Mouse (Mus musculus) midbrain, embryonic 15.5 days (tissue): ENCODE results near the gene Arhgdib. TPM values are rescaled to one million over a fixed set of nuclear protein-coding genes. Genes with fewer than 3 reads are reported as not detected.

Experiments
- ATAC-seq: fragments of 200-750 bp; cut with Nextera tagmentation; replicated peaks from 2 replicates; pipeline ENCODE4 v1.8.0; 2017; ENCODE audit warnings: moderate TSS enrichment
- H3K27ac ChIP-seq: fragments of 300-500 bp; sonication (generic); 2 replicates; pipeline ENCODE4 v1.5.1; 2015; ENCODE audit warnings: mild to moderate bottlenecking, inconsistent platforms
- H3K27me3 ChIP-seq: fragments of 300-500 bp; sonication (generic); replicated peaks from 2 replicates; pipeline ENCODE4 v1.6.1; 2015; ENCODE audit warnings: inconsistent platforms
- H3K36me3 ChIP-seq: fragments of 300-500 bp; sonication (generic); replicated peaks from 2 replicates; pipeline ENCODE4 v1.6.1; 2015; ENCODE audit warnings: inconsistent platforms
- H3K4me1 ChIP-seq: fragments of 300-500 bp; sonication (generic); 2 replicates; pipeline ENCODE4 v1.6.1; 2015; ENCODE audit warnings: inconsistent platforms
- H3K4me2 ChIP-seq: fragments of 300-500 bp; sonication (generic); 2 replicates; pipeline ENCODE4 v1.6.1; 2015; ENCODE audit warnings: inconsistent platforms, mild to moderate bottlenecking, moderate library complexity
- H3K4me3 ChIP-seq: fragments of 300-500 bp; sonication (generic); 2 replicates; pipeline ENCODE4 v1.5.1; 2015; ENCODE audit warnings: mild to moderate bottlenecking, inconsistent platforms
- H3K9ac ChIP-seq: fragments of 300-500 bp; sonication (generic); 2 replicates; pipeline ENCODE4 v1.6.1; 2015; ENCODE audit warnings: mild to moderate bottlenecking, inconsistent platforms
- H3K9me3 ChIP-seq: fragments of 300-500 bp; sonication (generic); 2 replicates; pipeline ENCODE4 v1.6.1; 2016; ENCODE audit warnings: inconsistent platforms
- WGBS: fragments of 180-500 bp; shearing (Covaris S2); methylation state at CpG from one replicate; pipeline ENCODE4 v1.1.7; 2015; ENCODE audit warnings: mixed read lengths; 5-methylcytosine and 5-hydroxymethylcytosine counted together
- polyA plus RNA-seq: library from polyadenylated mRNA; unstranded; fragments of >200 nt; fragmentation: Nextera tagmentation; extraction: Ambion mirVana; gene quantifications from 2 replicates; pipeline ENCODE4 v1.2.1, GENCODE M21; 2015

Gene Arhgdib
- polyA plus RNA-seq, 1 experiment from 2014 or later: 15.3 TPM

DNA sequence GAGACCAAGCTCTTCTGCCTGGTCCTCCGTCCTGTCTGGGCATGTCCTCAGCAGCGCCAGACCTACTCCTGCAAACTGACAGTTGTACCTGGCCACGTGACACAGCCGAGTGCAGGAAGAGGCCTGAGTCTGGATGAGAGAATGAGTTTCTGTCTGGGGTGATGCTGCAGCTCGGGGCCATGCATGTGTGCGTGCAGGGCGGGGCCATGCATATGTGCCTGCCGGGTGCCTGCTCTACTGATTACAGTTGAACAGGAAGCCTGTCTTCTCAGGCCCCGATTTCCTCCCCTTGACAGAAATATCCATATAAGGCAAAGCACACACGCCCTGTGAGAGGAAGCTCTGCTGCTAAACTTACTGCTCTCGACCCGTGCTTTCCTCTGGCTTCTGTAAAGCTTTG lies 11.0 kb downstream of the Arhgdib start:
- Histone ChIP-seq H3K4me1 (no peaks in the 10 kb centered on the region; the same call in 1 of the 2 replicates), H3K4me2 (no peak overlapping the region), H3K9me3 (no peaks in the 10 kb centered on the region), H3K9ac (no peak overlapping the region), H3K27ac (0 out of 2 replicates have a peak overlapping the region, but pooled peaks have one; percentile 7), H3K36me3 (no peaks in the 10 kb centered on the region), H3K27me3 (no peaks in the 10 kb centered on the region), H3K4me3 (no peak overlapping the region)
- WGBS: 68% methylated on average over 12 of the region's 12 CpGs
- ATAC-seq: no peak

DNA sequence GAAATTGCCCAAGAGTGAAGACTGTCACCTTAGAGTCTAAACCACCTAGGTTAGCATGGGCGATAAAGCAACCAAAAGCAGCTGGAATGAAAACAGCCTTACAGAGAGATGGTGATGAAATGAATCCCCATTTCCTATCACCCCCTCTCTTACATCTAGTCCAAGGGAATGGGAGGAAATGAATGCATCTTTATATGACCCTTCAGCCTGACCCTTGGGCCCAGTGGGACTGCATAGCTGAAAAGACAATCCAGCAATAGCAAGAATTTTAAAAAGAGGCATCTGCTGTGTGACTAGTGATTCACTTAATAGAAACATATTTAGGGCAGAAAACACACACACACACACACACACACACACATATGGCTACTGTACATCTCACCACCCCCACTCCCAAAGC lies 14.1 kb downstream of the Arhgdib start:
- Histone ChIP-seq H3K4me2 (no peak overlapping the region), H3K4me1 (no peaks in the 10 kb centered on the region), H3K36me3 (no peaks in the 10 kb centered on the region), H3K27me3 (no peaks in the 10 kb centered on the region), H3K9ac (no peak overlapping the region), H3K9me3 (no peaks in the 10 kb centered on the region), H3K4me3 (no peak overlapping the region), H3K27ac (no peak overlapping the region)
- WGBS: 88% methylated on average over 1 of the region's 1 CpGs
- no peak for ATAC-seq

DNA sequence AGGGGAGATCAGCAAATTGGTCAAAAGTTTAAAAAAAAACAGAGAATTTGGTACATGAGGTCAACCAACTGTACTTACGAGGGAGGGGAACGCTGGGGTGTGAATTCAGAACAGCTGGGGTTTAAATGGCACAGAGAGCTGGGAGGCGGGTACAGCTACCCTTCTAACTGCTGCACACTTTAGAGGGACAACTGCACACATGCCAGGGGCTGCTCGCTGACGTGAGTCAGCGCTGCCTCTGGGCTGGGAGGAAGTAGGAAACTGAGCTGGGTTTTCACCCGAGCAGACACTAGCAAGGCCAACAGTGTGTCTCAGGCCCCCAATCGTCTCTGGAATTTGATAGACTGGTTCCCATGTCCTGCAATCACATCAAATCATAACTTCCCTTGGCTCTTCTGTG lies 16.6 kb downstream of the Arhgdib start:
- no peaks in the 10 kb centered on the region for H3K27me3 ChIP-seq
- no peak for ATAC-seq
- WGBS: 83% methylated on average over 8 of the region's 8 CpGs
- H3K36me3 ChIP-seq: no peaks in the 10 kb centered on the region
- no peak overlapping the region for H3K9ac ChIP-seq
- no peak overlapping the region for H3K4me3 ChIP-seq
- H3K9me3 ChIP-seq: no peaks in the 10 kb centered on the region
- H3K4me2 ChIP-seq: no peak overlapping the region
- H3K4me1 ChIP-seq: no peaks in the 10 kb centered on the region
- no peak overlapping the region for H3K27ac ChIP-seq

DNA sequence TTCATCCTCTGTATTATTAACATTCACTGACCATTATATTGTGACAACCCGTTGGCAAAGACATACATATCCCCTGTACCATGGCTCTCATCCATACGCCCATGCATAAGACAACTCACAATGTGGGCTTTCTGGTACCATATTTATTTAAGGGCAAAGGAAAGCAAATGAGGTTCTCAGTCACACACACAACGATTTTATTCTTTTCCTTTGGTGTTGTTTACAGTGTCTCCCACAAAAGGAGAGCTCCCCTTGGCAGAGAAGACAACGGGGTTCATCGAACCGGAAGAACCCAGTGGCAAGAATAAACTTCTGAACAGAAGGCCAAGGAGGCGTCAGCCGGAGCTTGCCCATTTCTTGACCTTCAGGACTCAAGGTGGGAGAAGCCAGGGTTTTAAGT lies 18.2 kb downstream of the Arhgdib start, which contains the start of gene Pde6h:
Pde6h (plus strand) TSS at position 301 of the 400 bp plus-strand sequence.
- H3K4me2 ChIP-seq: no peak within 1 kb of the TSS
- H3K9ac ChIP-seq: no peak within 1 kb of the TSS
- WGBS: 88% methylated on average over 8 of the region's 8 CpGs

DNA sequence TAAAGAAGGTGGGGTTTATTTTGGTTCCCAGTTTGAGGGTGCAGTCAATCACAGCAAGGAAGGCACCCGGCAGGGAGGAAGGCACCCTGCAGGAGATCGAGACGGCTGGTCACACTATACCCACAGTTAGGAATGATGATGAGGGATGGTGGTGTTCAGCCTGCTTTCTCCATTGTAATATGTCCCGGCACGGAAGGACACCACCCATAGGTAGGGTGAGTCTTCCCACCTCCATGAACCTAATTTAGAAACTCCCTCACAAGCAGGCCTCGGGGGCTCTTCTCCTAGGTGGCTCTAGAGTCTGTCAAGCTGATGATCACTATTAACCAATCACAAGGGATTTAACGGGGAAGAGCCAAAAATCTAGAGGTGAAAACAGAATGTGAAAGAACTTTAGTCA lies 18.8 kb downstream of the Arhgdib start:
- Histone ChIP-seq H3K4me2 (no peak overlapping the region), H3K4me1 (no peaks in the 10 kb centered on the region), H3K27me3 (no peaks in the 10 kb centered on the region), H3K27ac (no peak overlapping the region), H3K4me3 (no peak overlapping the region), H3K9ac (no peak overlapping the region), H3K9me3 (no peaks in the 10 kb centered on the region), H3K36me3 (no peaks in the 10 kb centered on the region)
- no peak for ATAC-seq
- 91% methylated on average over 7 of the region's 7 CpGs for WGBS

More for the DNA sequence above, 18.2 kb downstream of the Arhgdib start, which contains the start of gene Pde6h:
- Histone ChIP-seq H3K27ac (no peak within 1 kb of the TSS), H3K27me3 (no peaks in the 10 kb centered on the region), H3K4me1 (no peaks in the 10 kb centered on the region), H3K9me3 (no peaks in the 10 kb centered on the region), H3K36me3 (no peaks in the 10 kb centered on the region), H3K4me3 (no peak within 1 kb of the TSS)
- ATAC-seq: no peak

DNA sequence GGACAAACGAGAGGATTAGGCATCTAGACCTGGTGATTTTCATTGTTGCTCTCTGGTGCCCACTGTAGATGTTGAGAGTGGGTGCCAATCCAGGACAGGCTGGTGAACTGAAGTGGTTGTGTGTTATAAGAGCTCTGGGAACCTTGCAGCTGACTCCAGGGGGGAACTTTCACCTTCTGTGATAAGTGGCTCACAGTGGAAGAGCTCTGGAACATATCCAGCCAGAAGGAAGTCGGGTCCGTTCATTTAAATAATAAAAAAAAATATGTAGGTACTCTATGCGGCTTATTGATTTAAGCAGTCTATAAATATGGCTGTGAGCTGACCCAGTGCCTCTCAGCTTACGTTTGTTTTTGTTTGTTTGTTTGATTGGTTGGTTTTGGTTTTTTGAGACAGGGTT lies 19.6 kb downstream of the Arhgdib start, which contains the start of gene Erp27:
Erp27 (minus strand) TSS at position 101 of the 400 bp plus-strand sequence.
- H3K9ac ChIP-seq: no peak within 1 kb of the TSS
- no peak within 1 kb of the TSS for H3K27ac ChIP-seq
- 82% methylated on average over 5 of the region's 5 CpGs for WGBS

DNA sequence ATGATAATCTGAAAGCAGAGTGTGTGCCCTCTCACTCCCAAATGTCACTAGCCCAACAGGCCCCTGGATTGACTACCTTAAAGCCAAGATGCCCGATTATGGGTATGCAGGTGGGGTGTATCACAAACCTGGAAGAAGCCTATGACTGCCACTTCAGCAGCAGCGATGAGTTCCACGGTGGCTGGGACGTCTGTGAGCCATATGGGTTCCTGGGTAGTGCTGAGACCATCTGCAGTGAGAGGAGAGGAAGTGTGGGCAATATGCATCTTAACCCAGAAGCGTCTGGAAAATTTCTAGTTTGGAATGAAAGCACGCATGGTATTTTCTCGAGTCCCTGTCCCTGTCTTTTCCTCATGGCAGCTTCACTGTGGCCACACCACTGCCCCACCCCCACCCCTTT lies 20.1 kb downstream of the Arhgdib start:
- H3K4me1 ChIP-seq: no peaks in the 10 kb centered on the region
- no peak overlapping the region for H3K4me3 ChIP-seq
- WGBS: 86% methylated on average over 7 of the region's 7 CpGs
- no peaks in the 10 kb centered on the region for H3K27me3 ChIP-seq
- H3K36me3 ChIP-seq: no peaks in the 10 kb centered on the region
- H3K9me3 ChIP-seq: no peaks in the 10 kb centered on the region
- no peak overlapping the region for H3K4me2 ChIP-seq
- H3K9ac ChIP-seq: no peak overlapping the region
- no peak overlapping the region for H3K27ac ChIP-seq
- no peak for ATAC-seq

More for the DNA sequence above, 19.6 kb downstream of the Arhgdib start, which contains the start of gene Erp27:
- Histone ChIP-seq H3K27me3 (no peaks in the 10 kb centered on the region), H3K36me3 (no peaks in the 10 kb centered on the region), H3K9me3 (no peaks in the 10 kb centered on the region), H3K4me3 (no peak within 1 kb of the TSS), H3K4me1 (no peaks in the 10 kb centered on the region), H3K4me2 (no peak within 1 kb of the TSS)
- no peak for ATAC-seq

DNA sequence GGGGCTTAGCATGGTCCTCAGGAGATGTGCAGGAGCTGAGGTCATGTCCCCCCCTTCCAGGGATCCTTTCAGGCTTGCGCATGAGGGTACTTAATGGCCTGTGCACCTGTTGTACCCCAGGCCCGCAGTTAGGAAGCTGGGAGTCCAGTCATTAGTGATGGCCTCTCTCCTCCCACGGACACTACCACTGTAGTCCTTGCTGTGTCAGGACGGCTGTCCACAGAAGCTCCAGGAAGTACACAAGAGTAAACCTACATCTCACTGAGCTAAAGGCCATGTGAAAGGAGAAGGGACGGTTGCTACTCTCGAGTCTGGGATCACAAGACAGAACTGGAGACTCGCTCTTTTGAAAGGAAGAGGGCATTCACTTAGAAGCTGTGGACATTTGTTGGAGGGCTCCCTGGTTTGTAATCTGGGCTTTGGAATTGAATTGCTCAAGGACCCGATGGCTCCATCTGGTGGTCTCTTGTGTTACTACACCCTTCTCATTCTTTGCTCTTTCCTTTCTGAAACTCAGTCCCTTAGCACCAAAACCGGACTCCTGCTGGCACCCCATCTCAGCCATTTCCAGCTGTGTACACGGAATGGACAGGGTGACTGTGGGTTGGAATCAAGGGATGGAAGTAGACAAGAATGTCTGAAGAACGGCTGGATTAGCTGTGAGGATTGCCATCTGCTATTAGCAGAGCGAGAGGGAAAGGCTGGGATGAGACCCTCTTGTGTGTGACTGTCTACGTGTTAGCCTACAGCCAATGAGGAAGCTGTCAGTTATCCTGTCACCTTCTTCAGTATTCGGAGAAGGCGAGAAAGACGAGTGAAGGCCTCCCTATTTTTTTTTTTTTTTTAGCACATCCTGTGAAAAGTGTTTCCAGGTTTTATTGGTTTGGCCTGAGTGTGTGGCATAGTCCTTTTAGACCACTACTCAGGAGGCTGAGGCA lies 21.1 kb downstream of the Arhgdib start:
- H3K9me3 ChIP-seq: no peaks in the 10 kb centered on the region
- ATAC-seq: no peak
- no peaks in the 10 kb centered on the region for H3K27me3 ChIP-seq
- no peak overlapping the region for H3K4me2 ChIP-seq
- no peak overlapping the region for H3K9ac ChIP-seq
- H3K4me1 ChIP-seq: no peaks in the 10 kb centered on the region
- H3K36me3 ChIP-seq: no peaks in the 10 kb centered on the region
- WGBS: 43% methylated on average over 16 of the region's 16 CpGs
- no peak overlapping the region for H3K27ac ChIP-seq
- H3K4me3 ChIP-seq: no peak overlapping the region

DNA sequence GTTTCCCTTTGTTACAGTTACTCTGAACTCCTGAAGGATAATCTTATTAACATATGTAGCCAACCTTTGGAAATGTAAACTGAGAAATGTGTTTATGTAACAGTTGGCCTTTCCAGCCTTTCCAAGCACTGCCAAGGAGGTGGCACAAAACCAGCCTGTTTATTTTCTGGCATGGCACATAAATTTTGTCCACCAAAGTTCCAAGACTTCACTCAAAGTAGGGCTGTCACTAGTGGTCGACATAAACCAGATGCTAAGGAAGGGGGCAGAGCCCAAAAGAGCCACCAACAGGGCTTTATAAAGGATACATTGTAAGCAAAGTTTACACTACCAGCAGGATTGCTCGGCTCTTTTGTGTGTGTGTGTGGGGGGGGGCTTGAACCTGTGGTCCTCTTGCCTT lies 23.8 kb downstream of the Arhgdib start:
- H3K9ac ChIP-seq: no peak overlapping the region
- no peaks in the 10 kb centered on the region for H3K36me3 ChIP-seq
- no peaks in the 10 kb centered on the region for H3K9me3 ChIP-seq
- no peak for ATAC-seq
- whole genome bisulfite sequencing: 7% methylated on average over 2 of the region's 2 CpGs
- H3K4me3 ChIP-seq: no peak overlapping the region
- no peaks in the 10 kb centered on the region for H3K27me3 ChIP-seq
- H3K27ac ChIP-seq: no peak overlapping the region
- peaks cover 7% of the 10 kb centered on the region; the same call in 1 of the 2 replicates for H3K4me1 ChIP-seq
- H3K4me2 ChIP-seq: no peak overlapping the region

DNA sequence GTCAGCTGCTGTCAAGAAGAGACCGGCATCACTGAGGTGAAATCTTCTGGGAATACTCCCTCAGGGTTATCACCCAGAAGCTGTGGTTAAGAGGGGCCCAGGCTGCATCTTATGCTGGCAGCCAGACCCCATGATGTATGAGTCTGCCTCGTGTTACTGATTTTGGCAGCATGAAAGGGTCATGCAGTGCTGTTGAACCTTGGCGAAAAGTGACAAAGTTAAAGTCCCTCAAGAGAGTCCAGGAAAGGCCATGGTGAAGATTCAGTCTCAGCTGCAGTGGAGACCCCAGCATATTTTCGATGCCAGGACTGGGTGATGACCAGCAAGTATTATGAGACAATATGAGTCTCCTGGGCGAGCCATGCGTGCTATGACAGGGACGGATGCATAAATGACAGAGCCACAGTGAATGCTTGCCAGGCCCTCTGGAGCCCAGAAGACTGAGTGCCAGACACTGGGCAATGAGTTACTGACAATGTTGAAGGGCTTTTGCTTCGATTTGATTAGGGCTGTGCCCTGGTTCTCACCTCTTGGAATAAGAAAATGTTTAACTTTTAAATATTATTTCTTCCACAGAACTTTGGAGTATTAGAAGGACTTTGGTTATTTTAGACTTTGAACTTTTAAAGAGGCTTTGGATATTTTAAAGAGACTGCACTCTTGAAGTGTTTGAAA lies 25.8 kb downstream of the Arhgdib start:
- no peak for ATAC-seq
- Histone ChIP-seq H3K4me3 (no peak overlapping the region), H3K27ac (no peak overlapping the region), H3K9ac (no peak overlapping the region), H3K36me3 (no peaks in the 10 kb centered on the region), H3K4me2 (no peak overlapping the region), H3K9me3 (no peaks in the 10 kb centered on the region), H3K27me3 (no peaks in the 10 kb centered on the region), H3K4me1 (peaks cover 7% of the 10 kb centered on the region; the same call in 1 of the 2 replicates)
- 88% methylated on average over 8 of the region's 8 CpGs for WGBS

DNA sequence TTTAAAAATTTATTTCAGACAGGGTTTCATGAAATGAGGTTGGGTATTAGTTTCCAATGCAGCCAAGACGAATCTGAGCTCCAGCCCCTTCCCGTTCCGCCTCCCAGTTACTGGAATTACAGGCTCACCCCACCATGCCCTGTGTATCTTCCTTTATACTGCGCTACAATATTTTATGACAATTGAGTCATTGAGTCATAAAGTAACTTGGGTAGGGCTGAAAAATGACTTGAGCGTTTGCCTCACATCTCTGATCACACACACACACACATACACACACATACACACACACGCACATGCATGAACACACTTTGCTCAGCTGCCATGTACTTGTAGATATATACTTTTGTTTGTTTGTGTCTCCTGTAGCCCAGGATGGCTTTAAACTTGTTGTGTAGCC lies 27.5 kb downstream of the Arhgdib start:
- H3K27me3 ChIP-seq: no peaks in the 10 kb centered on the region
- H3K4me3 ChIP-seq: no peak overlapping the region
- H3K9ac ChIP-seq: no peak overlapping the region
- no peaks in the 10 kb centered on the region for H3K9me3 ChIP-seq
- H3K4me2 ChIP-seq: no peak overlapping the region
- H3K36me3 ChIP-seq: no peaks in the 10 kb centered on the region
- 94% methylated on average over 6 of the region's 6 CpGs for WGBS
- H3K27ac ChIP-seq: no peak overlapping the region
- ATAC-seq: no peak
- peaks cover 7% of the 10 kb centered on the region; the same call in 1 of the 2 replicates for H3K4me1 ChIP-seq

DNA sequence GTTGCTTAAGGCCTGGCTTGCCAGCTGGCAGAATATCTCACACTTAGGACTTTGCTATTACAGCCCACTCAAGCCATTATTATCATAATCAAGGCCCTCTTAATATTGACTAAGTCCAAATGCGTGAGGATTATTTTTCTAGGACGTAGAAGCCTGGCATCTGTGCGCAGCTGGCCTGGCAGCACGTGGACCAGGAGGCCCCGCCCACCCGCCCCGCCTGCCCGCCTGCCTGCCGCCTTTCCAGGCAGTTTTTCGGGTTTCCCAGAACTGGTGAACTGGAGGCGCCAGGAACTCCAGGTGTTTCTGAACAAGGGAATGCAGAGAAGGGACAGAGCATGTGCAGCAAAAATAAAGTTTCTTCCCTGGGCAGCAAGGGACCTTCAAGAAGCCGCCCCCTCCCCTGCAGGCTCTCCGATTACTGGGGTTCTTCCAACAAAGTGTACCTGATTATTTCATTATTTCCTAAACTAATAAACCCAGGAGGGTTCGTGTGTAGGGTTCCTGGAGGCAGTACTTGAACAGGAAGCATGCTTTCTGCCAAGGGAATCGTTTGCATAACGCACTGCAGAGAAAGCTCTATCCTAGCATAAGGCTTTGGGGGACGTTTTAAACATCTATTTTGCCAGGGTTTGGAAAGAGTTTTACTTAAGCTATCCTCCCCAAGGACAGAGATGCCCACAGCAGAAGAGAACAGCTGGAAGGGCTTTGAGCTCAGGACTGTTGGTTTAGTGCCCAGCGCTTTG lies 28.1 kb downstream of the Arhgdib start:
- H3K9ac ChIP-seq: peak overlapping the region; percentile 20; the same call in 1 of the 2 replicates
- peak overlapping the region; percentile 25 for H3K4me3 ChIP-seq
- H3K4me2 ChIP-seq: peak overlapping the region; percentile 51
- no peaks in the 10 kb centered on the region for H3K36me3 ChIP-seq
- peak; percentile 63 for ATAC-seq
- 15% methylated on average over 18 of the region's 18 CpGs for WGBS
- no peak overlapping the region for H3K27ac ChIP-seq
- no peaks in the 10 kb centered on the region for H3K9me3 ChIP-seq
- H3K27me3 ChIP-seq: no peaks in the 10 kb centered on the region
- H3K4me1 ChIP-seq: peaks cover 7% of the 10 kb centered on the region; the same call in 1 of the 2 replicates
